Mouse (Mus musculus) midbrain, embryonic 10.5 days (tissue): ENCODE data around the gene Gm17416. TPM values are rescaled to one million over a fixed set of nuclear protein-coding genes. Genes with fewer than 3 reads are reported as not detected.

Experiments used
- DNase-seq: peaks from one replicate; pipeline ENCODE4 v3.0.0-alpha.2; 2017; ENCODE audit warnings: low spot score
- H3K27ac ChIP-seq: fragments of 300-500 bp; sonication (generic); replicated peaks from 2 replicates; pipeline ENCODE4 v1.5.1; 2016; ENCODE audit warnings: mild to moderate bottlenecking
- H3K27me3 ChIP-seq: fragments of 300-500 bp; sonication (generic); 2 replicates; pipeline ENCODE4 v1.6.1; 2016; ENCODE audit warnings: low read depth, mild to moderate bottlenecking; ENCODE audit not compliant: poor library complexity, severe bottlenecking
- H3K36me3 ChIP-seq: fragments of 300-500 bp; sonication (generic); 2 replicates; pipeline ENCODE4 v1.6.1; 2016; ENCODE audit warnings: mild to moderate bottlenecking, moderate library complexity
- H3K4me1 ChIP-seq: fragments of 300-500 bp; sonication (generic); 2 replicates; pipeline ENCODE4 v1.6.1; 2016
- H3K4me3 ChIP-seq: fragments of 300-500 bp; sonication (generic); 2 replicates; pipeline ENCODE4 v1.5.1; 2016; ENCODE audit warnings: mild to moderate bottlenecking, moderate library complexity
- H3K9me3 ChIP-seq: fragments of 300-500 bp; sonication (generic); replicated peaks from 2 replicates; pipeline ENCODE4 v1.6.1; 2016; ENCODE audit warnings: mild to moderate bottlenecking
- WGBS: fragments of 180-500 bp; shearing (Covaris S2); methylation state at CpG from one replicate; pipeline ENCODE4 v1.1.7; 2016; 5-methylcytosine and 5-hydroxymethylcytosine counted together
- polyA plus RNA-seq: library from polyadenylated mRNA; unstranded; fragments of >200 nt; fragmentation: Nextera tagmentation; extraction: Ambion mirVana; gene quantifications from 2 replicates; pipeline ENCODE4 v1.2.1, GENCODE M21; 2016

Gene Gm17416
- polyA plus RNA-seq = not detected in 2 replicates

- 89% methylated on average over 5 of the region's 5 CpGs for WGBS
- H3K9me3 ChIP-seq = no peaks in the 10 kb centered on the region
- H3K27me3 ChIP-seq = no peaks in the 10 kb centered on the region
- no peak for DNase-seq
- H3K27ac ChIP-seq = no peak within 1 kb of the TSS
- H3K4me3 ChIP-seq = no peak within 1 kb of the TSS
- no peaks in the 10 kb centered on the region for H3K36me3 ChIP-seq
- no peaks in the 10 kb centered on the region for H3K4me1 ChIP-seq
These were observed at the start of gene Gm17416 for GRCm38 (mm10) chr2:152569038-152569437. Gene Gm17416, plus strand, starts transcription at chr2:152569338.

- Histone ChIP-seq H3K4me1 (no peaks in the 10 kb centered on the region), H3K36me3 (no peaks in the 10 kb centered on the region), H3K9me3 (peaks cover 5% of the 10 kb centered on the region; the same call in 1 of the 2 replicates), H3K27ac (no peak within 1 kb of the TSS), H3K27me3 (no peaks in the 10 kb centered on the region), H3K4me3 (no peak within 1 kb of the TSS)
- DNase-seq = no peak
- WGBS = 61% methylated on average over 13 of the region's 13 CpGs
These were observed 29.0 kb upstream of the Gm17416 start, which contains the start of gene Defb29 for GRCm38 (mm10) chr2:152539944-152540710. Gene Defb29, minus strand, starts transcription at chr2:152540098.

- Histone ChIP-seq H3K9me3 (peaks cover 5% of the 10 kb centered on the region; the same call in 1 of the 2 replicates), H3K4me1 (no peaks in the 10 kb centered on the region), H3K36me3 (no peaks in the 10 kb centered on the region), H3K4me3 (no peak overlapping the region), H3K27ac (no peak overlapping the region), H3K27me3 (no peaks in the 10 kb centered on the region)
- WGBS = 91% methylated on average over 9 of the region's 9 CpGs
- no peak for DNase-seq
These were observed 27.2 kb upstream of the Gm17416 start for GRCm38 (mm10) chr2:152541979-152542378.

GRCm38 (mm10) chr2:152542897-152543296 lies 26.2 kb upstream of the Gm17416 start:
- no peak for DNase-seq
- 70% methylated on average over 2 of the region's 2 CpGs for WGBS

GRCm38 (mm10) chr2:152543478-152543877 lies 25.7 kb upstream of the Gm17416 start:
- H3K9me3 ChIP-seq = peaks cover 5% of the 10 kb centered on the region; the same call in 1 of the 2 replicates
- H3K36me3 ChIP-seq = no peaks in the 10 kb centered on the region
- WGBS = 88% methylated on average over 4 of the region's 4 CpGs
- no peaks in the 10 kb centered on the region for H3K4me1 ChIP-seq
- H3K4me3 ChIP-seq = no peak overlapping the region
- DNase-seq = no peak
- H3K27ac ChIP-seq = no peak overlapping the region
- no peaks in the 10 kb centered on the region for H3K27me3 ChIP-seq

More at GRCm38 (mm10) chr2:152542897-152543296, 26.2 kb upstream of the Gm17416 start:
- Histone ChIP-seq H3K27ac (no peak overlapping the region), H3K27me3 (no peaks in the 10 kb centered on the region), H3K9me3 (peaks cover 5% of the 10 kb centered on the region; the same call in 1 of the 2 replicates), H3K36me3 (no peaks in the 10 kb centered on the region), H3K4me1 (no peaks in the 10 kb centered on the region), H3K4me3 (no peak overlapping the region)

- no peak overlapping the region for H3K27ac ChIP-seq
- no peaks in the 10 kb centered on the region for H3K36me3 ChIP-seq
- DNase-seq = peak; percentile 37
- WGBS = 24% methylated on average over 4 of the region's 4 CpGs
- H3K4me1 ChIP-seq = no peaks in the 10 kb centered on the region
- no peak overlapping the region for H3K4me3 ChIP-seq
- H3K9me3 ChIP-seq = peaks cover 5% of the 10 kb centered on the region; the same call in 1 of the 2 replicates
- no peaks in the 10 kb centered on the region for H3K27me3 ChIP-seq
These were observed 24.4 kb upstream of the Gm17416 start for GRCm38 (mm10) chr2:152544691-152545090.

GRCm38 (mm10) chr2:152548124-152548523 lies 21.0 kb upstream of the Gm17416 start:
- Histone ChIP-seq H3K4me1 (no peaks in the 10 kb centered on the region), H3K27ac (no peak overlapping the region), H3K9me3 (0 out of 2 replicates have a peak, but pooled peaks cover under 1% of the 10 kb centered on the region), H3K4me3 (no peak overlapping the region), H3K36me3 (no peaks in the 10 kb centered on the region), H3K27me3 (no peaks in the 10 kb centered on the region)
- WGBS = 82% methylated on average over 5 of the region's 5 CpGs
- no peak for DNase-seq

GRCm38 (mm10) chr2:152553774-152554423 lies 15.2 kb upstream of the Gm17416 start:
- Histone ChIP-seq H3K27ac (no peak overlapping the region; the same call in 1 of the 2 replicates), H3K4me1 (peaks cover 5% of the 10 kb centered on the region; the same call in 1 of the 2 replicates), H3K36me3 (no peaks in the 10 kb centered on the region), H3K27me3 (no peaks in the 10 kb centered on the region), H3K4me3 (peak overlapping the region; percentile 29; the same call in 1 of the 2 replicates), H3K9me3 (no peaks in the 10 kb centered on the region)
- peak; percentile 62 for DNase-seq
- WGBS = 15% methylated on average over 16 of the region's 16 CpGs

- 88% methylated on average over 7 of the region's 7 CpGs for WGBS
- no peaks in the 10 kb centered on the region for H3K9me3 ChIP-seq
- no peaks in the 10 kb centered on the region for H3K36me3 ChIP-seq
- DNase-seq = no peak
- H3K4me1 ChIP-seq = peaks cover 5% of the 10 kb centered on the region; the same call in 1 of the 2 replicates
- no peaks in the 10 kb centered on the region for H3K27me3 ChIP-seq
- no peak overlapping the region for H3K4me3 ChIP-seq
- no peak overlapping the region for H3K27ac ChIP-seq
These were observed 12.5 kb upstream of the Gm17416 start for GRCm38 (mm10) chr2:152556655-152557054.

- Histone ChIP-seq H3K27me3 (no peaks in the 10 kb centered on the region), H3K36me3 (no peaks in the 10 kb centered on the region), H3K4me3 (no peak overlapping the region), H3K4me1 (no peaks in the 10 kb centered on the region), H3K9me3 (no peaks in the 10 kb centered on the region), H3K27ac (no peak overlapping the region)
- DNase-seq = no peak
- WGBS = 87% methylated on average over 4 of the region's 4 CpGs
These were observed 743 bp downstream of the Gm17416 start for GRCm38 (mm10) chr2:152569881-152570280.

GRCm38 (mm10) chr2:152570313-152570712 lies 1.2 kb downstream of the Gm17416 start:
- no peaks in the 10 kb centered on the region for H3K9me3 ChIP-seq
- no peak overlapping the region for H3K4me3 ChIP-seq
- H3K27ac ChIP-seq = no peak overlapping the region
- no peak for DNase-seq
- H3K4me1 ChIP-seq = no peaks in the 10 kb centered on the region
- WGBS = 81% methylated on average over 6 of the region's 6 CpGs
- H3K27me3 ChIP-seq = no peaks in the 10 kb centered on the region
- H3K36me3 ChIP-seq = no peaks in the 10 kb centered on the region

- no peaks in the 10 kb centered on the region for H3K36me3 ChIP-seq
- DNase-seq = peak; percentile 28
- 61% methylated on average over 11 of the region's 11 CpGs for WGBS
These were observed 3.1 kb downstream of the Gm17416 start, which contains the start of gene Defb21 for GRCm38 (mm10) chr2:152572114-152572794. Gene Defb21, plus strand, starts transcription at chr2:152572744.

More at GRCm38 (mm10) chr2:152572114-152572794, 3.1 kb downstream of the Gm17416 start, which contains the start of gene Defb21:
- Histone ChIP-seq H3K27ac (no peak within 1 kb of the TSS), H3K4me3 (no peak within 1 kb of the TSS), H3K27me3 (no peaks in the 10 kb centered on the region), H3K4me1 (peaks cover 4% of the 10 kb centered on the region; the same call in 1 of the 2 replicates), H3K9me3 (no peaks in the 10 kb centered on the region)
